Mouse (Mus musculus) heart, embryonic 12.5 days (tissue): ENCODE data around the gene Ptov1. TPM values are rescaled to one million over a fixed set of nuclear protein-coding genes. Genes with fewer than 3 reads are reported as not detected.
"Not testable (repeated sequence)": the region's sequence is repeated elsewhere in the genome, so short reads cannot be mapped to it uniquely, and the experiment has no call there.

Experiments used
- ATAC-seq: fragments of 200-750 bp; cut with Nextera tagmentation; 2 replicates; pipeline ENCODE4 v1.8.0; 2017; ENCODE audit warnings: moderate TSS enrichment, moderate library complexity; ENCODE audit not compliant: insufficient number of reproducible peaks, low FRiP score
- H3K27ac ChIP-seq: fragments of 300-500 bp; sonication (generic); 2 replicates; pipeline ENCODE4 v1.5.1; 2016; ENCODE audit warnings: mild to moderate bottlenecking, moderate library complexity; ENCODE audit not compliant: poor library complexity, severe bottlenecking
- H3K27me3 ChIP-seq: fragments of 300-500 bp; sonication (generic); replicated peaks from 2 replicates; pipeline ENCODE4 v1.6.1; 2016; ENCODE audit warnings: mild to moderate bottlenecking, moderate library complexity
- H3K36me3 ChIP-seq: fragments of 300-500 bp; sonication (generic); 2 replicates; pipeline ENCODE4 v1.6.1; 2016; ENCODE audit warnings: mild to moderate bottlenecking, moderate library complexity
- H3K4me1 ChIP-seq: fragments of 300-500 bp; sonication (generic); replicated peaks from 2 replicates; pipeline ENCODE4 v1.6.1; 2016; ENCODE audit warnings: mild to moderate bottlenecking
- H3K4me2 ChIP-seq: fragments of 300-500 bp; sonication (generic); 2 replicates; pipeline ENCODE4 v1.6.1; 2016; ENCODE audit warnings: mild to moderate bottlenecking, moderate library complexity
- H3K4me3 ChIP-seq: fragments of 300-500 bp; sonication (generic); 2 replicates; pipeline ENCODE4 v1.5.1; 2016; ENCODE audit warnings: mild to moderate bottlenecking
- H3K9ac ChIP-seq: fragments of 300-500 bp; sonication (generic); 2 replicates; pipeline ENCODE4 v1.6.1; 2016; ENCODE audit warnings: mild to moderate bottlenecking, moderate library complexity
- H3K9me3 ChIP-seq: fragments of 300-500 bp; sonication (generic); replicated peaks from 2 replicates; pipeline ENCODE4 v1.6.1; 2016; ENCODE audit warnings: mild to moderate bottlenecking, moderate library complexity
- WGBS: fragments of 180-500 bp; shearing (Covaris S2); methylation state at CpG from one replicate; pipeline ENCODE4 v1.1.7; 2016; 5-methylcytosine and 5-hydroxymethylcytosine counted together
- polyA plus RNA-seq: library from polyadenylated mRNA; unstranded; fragments of >200 nt; fragmentation: Nextera tagmentation; extraction: Ambion mirVana; gene quantifications from 2 replicates; pipeline ENCODE4 v1.2.1, GENCODE M21; 2016

Ptov1 gene
- polyA plus RNA-seq, 1 experiment from 2014 or later, result 321 TPM

GRCm38 (mm10) chr7:44888256-44889105, 18.9 kb upstream of the Ptov1 start:
- Histone ChIP-seq H3K27me3 (no peaks in the 10 kb centered on the region), H3K27ac (no peak overlapping the region), H3K4me2 (no peak overlapping the region), H3K36me3 (peaks cover 55% of the 10 kb centered on the region), H3K4me1 (peaks cover 36% of the 10 kb centered on the region), H3K9ac (no peak overlapping the region), H3K4me3 (no peak overlapping the region), H3K9me3 (no peaks in the 10 kb centered on the region)
- 78% methylated on average over 13 of the region's 13 CpGs for whole genome bisulfite sequencing
- ATAC-seq, result no peak

DNA sequence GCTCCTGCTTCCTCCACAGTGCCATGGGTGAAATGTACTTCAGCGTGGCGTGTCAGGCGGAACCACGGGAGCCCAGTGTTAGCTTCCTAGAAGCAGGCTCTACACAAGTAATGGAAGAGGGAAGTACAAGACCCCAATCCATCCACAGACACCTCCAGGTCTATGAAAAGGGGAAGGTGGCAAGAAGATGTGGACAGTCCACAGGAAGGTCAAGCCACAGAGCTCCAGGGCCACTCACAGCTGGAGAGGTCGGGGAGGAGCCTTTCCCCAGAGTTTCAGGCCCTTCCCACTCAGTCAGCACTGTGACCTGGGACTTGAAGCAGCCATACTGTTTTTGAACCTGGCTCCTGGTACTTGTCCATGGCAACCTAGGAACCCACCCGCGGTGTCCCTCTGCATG, 17.4 kb upstream of the Ptov1 start:
- H3K9ac ChIP-seq, result no peak overlapping the region
- H3K27ac ChIP-seq, result no peak overlapping the region
- peaks cover 70% of the 10 kb centered on the region for H3K36me3 ChIP-seq
- no peak for ATAC-seq
- no peak overlapping the region for H3K4me3 ChIP-seq
- 87% methylated on average over 7 of the region's 7 CpGs for WGBS
- no peaks in the 10 kb centered on the region for H3K9me3 ChIP-seq
- H3K27me3 ChIP-seq, result no peaks in the 10 kb centered on the region
- peaks cover 32% of the 10 kb centered on the region for H3K4me1 ChIP-seq
- no peak overlapping the region for H3K4me2 ChIP-seq

GRCm38 (mm10) chr7:44884637-44885036, 15.0 kb upstream of the Ptov1 start:
- H3K4me2 ChIP-seq, result no peak overlapping the region
- no peak overlapping the region for H3K9ac ChIP-seq
- H3K27ac ChIP-seq, result no peak overlapping the region
- no peaks in the 10 kb centered on the region for H3K27me3 ChIP-seq
- peaks cover 16% of the 10 kb centered on the region for H3K4me1 ChIP-seq
- H3K9me3 ChIP-seq, result no peaks in the 10 kb centered on the region
- peaks cover 86% of the 10 kb centered on the region for H3K36me3 ChIP-seq
- no peak overlapping the region for H3K4me3 ChIP-seq
- WGBS, result 90% methylated on average over 5 of the region's 5 CpGs
- no peak for ATAC-seq

DNA sequence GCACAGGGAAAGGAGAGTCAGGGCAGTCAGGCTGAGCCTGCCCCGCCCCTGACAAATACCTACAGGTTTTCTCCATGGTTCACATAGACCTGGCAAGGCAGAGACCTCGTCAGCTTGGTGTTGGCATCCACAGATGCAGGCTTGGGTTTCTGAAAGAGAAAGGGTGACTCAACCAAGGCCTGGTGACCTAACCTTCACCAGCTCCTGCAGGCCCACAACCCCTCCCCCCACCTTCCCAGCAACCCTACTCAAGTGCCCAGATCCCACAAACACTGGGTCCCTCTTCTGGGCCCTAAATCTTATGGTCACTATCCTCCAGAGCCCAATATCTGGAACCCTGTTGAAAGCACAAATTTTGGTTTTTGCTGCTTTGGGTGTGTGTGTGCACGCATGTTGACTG, 13.4 kb upstream of the Ptov1 start:
- Histone ChIP-seq H3K27ac (no peak overlapping the region), H3K4me2 (no peak overlapping the region), H3K9me3 (no peaks in the 10 kb centered on the region), H3K27me3 (no peaks in the 10 kb centered on the region), H3K4me3 (no peak overlapping the region), H3K9ac (no peak overlapping the region), H3K36me3 (peaks cover 89% of the 10 kb centered on the region), H3K4me1 (peaks cover 16% of the 10 kb centered on the region)
- 93% methylated on average over 3 of the region's 3 CpGs for WGBS
- no peak for ATAC-seq

DNA sequence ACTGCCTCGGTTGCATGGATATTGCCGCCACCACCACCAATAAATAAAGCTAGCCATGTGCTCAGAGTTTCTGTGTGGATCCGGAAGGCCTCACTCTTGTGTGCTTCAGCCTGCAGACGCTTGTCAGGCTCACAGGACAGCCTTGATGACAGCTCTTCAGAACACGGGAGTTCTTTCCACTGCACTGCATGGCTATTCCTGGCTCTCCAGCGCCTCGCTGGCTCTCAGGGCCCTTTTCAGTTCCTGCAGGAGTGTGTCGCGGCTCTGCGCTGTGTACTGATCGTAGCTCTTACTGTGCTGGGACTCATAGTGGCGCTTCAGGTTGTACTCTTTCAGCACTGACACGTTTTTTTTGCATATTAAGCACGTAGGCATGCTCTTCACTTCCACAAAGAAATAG, 8.2 kb upstream of the Ptov1 start:
- 0 out of 2 replicates have a peak overlapping the region, but pooled peaks have one; percentile 2 for H3K9ac ChIP-seq
- no peak overlapping the region for H3K4me3 ChIP-seq
- H3K27ac ChIP-seq, result peak overlapping the region; percentile 85
- H3K4me2 ChIP-seq, result no peak overlapping the region
- no peaks in the 10 kb centered on the region for H3K27me3 ChIP-seq
- ATAC-seq, result peak; percentile 40; the same call in 1 of the 2 replicates
- peaks cover 38% of the 10 kb centered on the region for H3K4me1 ChIP-seq
- peaks cover 73% of the 10 kb centered on the region for H3K36me3 ChIP-seq
- 47% methylated on average over 14 of the region's 14 CpGs for WGBS
- H3K9me3 ChIP-seq, result no peaks in the 10 kb centered on the region

- H3K9me3 ChIP-seq, H3K4me2 ChIP-seq, ATAC-seq, H3K27me3 ChIP-seq, H3K4me3 ChIP-seq, H3K27ac ChIP-seq, H3K9ac ChIP-seq: not testable (repeated sequence)
- 91% methylated on average over 2 of the region's 2 CpGs for WGBS
- peaks cover 45% of the 10 kb centered on the region for H3K4me1 ChIP-seq
- peaks cover 12% of the 10 kb centered on the region for H3K36me3 ChIP-seq
Observed at GRCm38 (mm10) chr7:44871774-44872173, 2.2 kb upstream of the Ptov1 start.

GRCm38 (mm10) chr7:44871181-44871580, 1.6 kb upstream of the Ptov1 start:
- Histone ChIP-seq H3K9ac (no peak overlapping the region), H3K4me3 (no peak overlapping the region), H3K4me2 (no peak overlapping the region), H3K36me3 (peaks cover 7% of the 10 kb centered on the region), H3K4me1 (peaks cover 47% of the 10 kb centered on the region), H3K9me3 (no peaks in the 10 kb centered on the region), H3K27ac (no peak overlapping the region), H3K27me3 (no peaks in the 10 kb centered on the region)
- WGBS, result 68% methylated on average over 1 of the region's 1 CpGs
- no peak for ATAC-seq

DNA sequence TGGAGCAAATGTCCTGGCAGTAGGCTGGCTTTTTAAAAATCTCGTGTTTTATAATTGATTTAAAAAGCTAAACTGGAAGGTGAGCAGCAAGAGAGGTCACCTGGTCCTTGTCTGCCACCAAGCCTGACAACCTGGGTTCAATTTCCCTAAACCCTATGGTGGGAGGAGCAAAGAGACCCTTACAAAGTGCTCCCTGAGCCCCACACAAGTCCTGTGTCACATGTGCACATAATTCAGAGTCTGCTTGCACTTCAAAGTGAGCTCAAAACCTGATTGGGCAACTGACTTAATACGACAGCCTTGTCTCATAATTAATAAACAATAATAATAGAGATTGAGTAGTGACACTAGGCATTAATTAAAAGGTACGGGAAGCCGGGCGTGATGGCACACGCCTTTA, 1.0 kb upstream of the Ptov1 start:
- Histone ChIP-seq H3K4me2 (peak overlapping the region; percentile 90), H3K36me3 (peaks cover 2% of the 10 kb centered on the region), H3K27ac (peak overlapping the region; percentile 100), H3K9me3 (no peaks in the 10 kb centered on the region), H3K27me3 (no peaks in the 10 kb centered on the region), H3K9ac (peak overlapping the region; percentile 99), H3K4me3 (peak overlapping the region; percentile 91), H3K4me1 (peaks cover 53% of the 10 kb centered on the region)
- ATAC-seq, result no peak
- 79% methylated on average over 6 of the region's 6 CpGs for WGBS

DNA sequence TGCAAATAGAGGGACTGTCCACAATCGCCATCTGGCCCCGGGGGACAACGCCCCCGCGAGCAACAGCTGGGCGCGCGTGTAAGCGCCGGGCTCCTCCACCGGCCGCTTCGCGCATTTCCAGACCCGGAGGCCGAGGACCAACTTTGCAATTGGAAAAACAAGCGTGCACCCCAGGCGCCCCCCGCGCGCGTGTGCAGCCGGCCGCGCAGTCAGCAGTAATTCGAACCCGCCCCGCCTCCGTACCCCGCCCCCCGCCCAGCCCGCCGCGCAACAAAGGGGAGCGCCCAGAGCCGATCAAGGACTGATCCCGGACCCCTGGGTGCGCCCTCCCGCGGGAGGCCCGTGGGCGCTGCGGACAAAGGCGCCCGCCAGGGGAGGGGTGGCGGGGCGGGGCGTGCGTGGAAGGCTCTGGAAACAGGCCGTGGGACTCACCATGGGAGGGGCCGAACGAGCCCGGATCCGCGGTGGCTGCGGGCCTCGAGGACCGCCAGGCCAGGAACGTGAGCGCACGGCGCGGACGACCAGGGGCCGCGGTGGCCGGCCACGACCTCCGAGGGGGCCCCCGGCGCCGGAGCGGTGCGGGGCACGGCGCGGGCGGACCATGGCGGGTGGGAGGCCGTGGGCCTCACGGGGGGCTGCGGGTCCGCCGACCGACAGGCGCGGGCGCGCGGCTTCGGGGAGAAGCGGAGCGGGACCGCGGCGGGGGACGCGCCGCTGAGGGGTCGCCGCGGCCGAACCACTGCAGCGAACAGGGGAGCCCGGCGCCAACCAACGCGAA, 480 bp downstream of the Ptov1 start:
- Histone ChIP-seq H3K9ac (peak overlapping the region; percentile 99), H3K4me3 (peak overlapping the region; percentile 91), H3K4me2 (peak overlapping the region; percentile 90), H3K4me1 (peaks cover 68% of the 10 kb centered on the region), H3K36me3 (peaks cover 15% of the 10 kb centered on the region), H3K27me3 (no peaks in the 10 kb centered on the region), H3K27ac (peak overlapping the region; percentile 100), H3K9me3 (no peaks in the 10 kb centered on the region)
- WGBS, result under 1% methylated on average over 98 of the region's 108 CpGs
- ATAC-seq, result peak; percentile 58

DNA sequence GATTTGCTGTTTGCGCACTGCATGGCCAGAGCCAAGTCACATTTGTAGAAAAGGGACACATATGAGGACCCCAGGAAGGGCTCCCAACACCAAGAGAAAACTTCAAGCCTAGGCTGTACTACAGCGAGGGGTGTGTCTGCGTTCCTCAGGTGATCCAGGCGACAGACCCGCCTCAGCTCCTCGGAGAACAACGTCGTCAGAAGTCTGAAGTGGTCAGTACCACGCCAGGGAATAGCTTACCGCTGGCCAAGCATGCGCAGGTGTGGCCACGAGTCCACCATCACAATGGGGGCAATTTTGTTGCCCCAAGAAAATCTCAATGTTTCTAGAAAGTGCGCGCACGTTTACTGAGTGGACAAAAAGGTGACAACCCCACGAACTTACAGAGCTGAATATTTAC, 1.1 kb downstream of the Ptov1 start:
- Histone ChIP-seq H3K27ac (peak overlapping the region; percentile 100), H3K9ac (peak overlapping the region; percentile 99), H3K36me3 (peaks cover 22% of the 10 kb centered on the region), H3K4me3 (peak overlapping the region; percentile 91), H3K4me1 (peaks cover 71% of the 10 kb centered on the region), H3K27me3 (no peaks in the 10 kb centered on the region), H3K9me3 (no peaks in the 10 kb centered on the region), H3K4me2 (peak overlapping the region; percentile 90)
- no peak for ATAC-seq
- 6% methylated on average over 16 of the region's 16 CpGs for WGBS

DNA sequence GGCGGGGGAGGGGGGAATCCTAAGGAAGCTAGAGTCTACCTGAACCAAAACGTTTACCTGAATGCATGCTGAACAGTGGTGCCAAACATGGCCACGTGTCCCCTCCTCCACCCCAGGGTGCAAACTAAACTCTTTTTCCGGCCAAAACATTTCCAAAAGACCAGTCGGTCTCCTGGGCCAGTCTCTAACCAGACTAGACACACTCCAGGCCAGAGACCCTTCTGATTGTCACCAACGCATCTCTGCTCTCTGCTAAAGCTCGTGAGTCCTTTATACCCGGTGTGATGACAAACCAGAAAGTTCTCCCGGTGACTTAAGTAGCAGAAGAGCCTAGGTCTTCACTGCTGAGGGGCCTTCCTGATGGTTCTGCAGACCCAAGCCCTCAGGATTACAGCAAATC, 1.8 kb downstream of the Ptov1 start:
- Histone ChIP-seq H3K4me2 (peak overlapping the region; percentile 90), H3K27ac (peak overlapping the region; percentile 65; the same call in 1 of the 2 replicates), H3K9me3 (no peaks in the 10 kb centered on the region), H3K36me3 (peaks cover 29% of the 10 kb centered on the region), H3K9ac (peak overlapping the region; percentile 99), H3K4me3 (peak overlapping the region; percentile 91), H3K27me3 (no peaks in the 10 kb centered on the region), H3K4me1 (peaks cover 65% of the 10 kb centered on the region)
- 54% methylated on average over 9 of the region's 9 CpGs for WGBS
- no peak for ATAC-seq
